Mouse (Mus musculus) ES-E14 (cell line): ENCODE measurements at regions not wholly inside any gene's neighbourhood (a gene's known extent, or its start where the extent isn't known, plus 50 kb on each side); places are given as distances from the start of the nearest gene placed in this dataset.

Experiments
- CHD2 ChIP-seq: IDR thresholded peaks from 2 replicates; pipeline ENCODE4 v1.6.1; 2014; ENCODE audit warnings: mild to moderate bottlenecking, low read depth, low read length, inconsistent platforms
- HCFC1 ChIP-seq: IDR thresholded peaks from 2 replicates; pipeline ENCODE4 v1.6.1; 2012; ENCODE audit warnings: low read length, inconsistent platforms, borderline replicate concordance; ENCODE audit not compliant: insufficient read depth
- MAFK ChIP-seq: IDR thresholded peaks from 2 replicates; pipeline ENCODE4 v1.6.1; 2014; ENCODE audit warnings: mild to moderate bottlenecking, low read depth, low read length, inconsistent platforms; ENCODE audit not compliant: insufficient read depth
- ZC3H11A ChIP-seq: IDR thresholded peaks from 2 replicates; pipeline ENCODE4 v1.6.1; 2012; ENCODE audit warnings: low read depth, mild to moderate bottlenecking, inconsistent platforms, low read length, borderline replicate concordance
- ZNF384 ChIP-seq: IDR thresholded peaks from 2 replicates; pipeline ENCODE4 v1.6.1; 2012; ENCODE audit warnings: low read depth, low read length, inconsistent platforms

DNA sequence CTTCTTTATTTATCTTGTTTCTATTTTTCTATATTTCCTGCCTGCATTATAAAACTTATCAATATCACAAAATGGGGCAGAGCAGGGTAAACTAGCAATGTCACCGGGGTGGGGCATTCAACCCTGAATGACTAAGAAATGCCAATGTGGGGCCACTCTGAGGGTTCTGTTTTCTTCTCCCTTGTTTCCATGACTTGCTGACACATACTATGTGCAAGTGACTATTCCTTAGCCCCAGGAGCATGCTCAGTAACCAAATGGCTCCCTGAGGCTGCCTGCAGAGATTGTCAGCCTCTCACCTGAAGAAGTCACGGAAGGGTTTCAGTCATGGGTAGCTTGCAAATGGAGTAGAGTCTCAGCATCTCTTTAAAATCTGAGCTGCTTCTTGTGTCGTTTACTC lies 309.8 kb upstream of the Ubash3b start:
- TF ChIP-seq ZNF384 (no peak), ZC3H11A (no peak), CHD2 (no peak), MAFK (no peak), HCFC1 (no peak)
